Comparison of ENCODE assay signal across 23 mouse cellular contexts in genomic region chr13:43464605-43465004, GRCm38 (mm10). TPM values are rescaled to one million over a fixed set of nuclear protein-coding genes. Genes with fewer than 3 reads are reported as not detected.
DNase-seq lines count a peak whose midpoint lies in the region; ATAC-seq and TF ChIP-seq lines count a peak whose summit lies in the region.
"Had no signal": no experiment of that assay in that cellular context is flagged by ENCODE, and none has a peak within 500 bp of the region (broad histone marks: within the 10 kb centered on the region; RNA-seq: fewer than 3 reads in every experiment).

No protein-coding gene starts in this region.

- H3K4me3 ChIP-seq in heart, adult 2 months, result no peak overlapping the region
- H3K4me3 ChIP-seq in liver, embryonic 16.5 days (ENCODE audit: low read depth, low read length), result no peak overlapping the region
- H3K4me3 ChIP-seq in megakaryocyte, embryonic 14.5 days (replicated peaks), result peak overlapping the region; percentile 59
- H3K4me3 ChIP-seq: embryonic facial prominence, embryonic 10.5 days; embryonic facial prominence, embryonic 12.5 days; forebrain, embryonic 13.5 days had no signal

- no peaks in the 10 kb centered on the region for H3K27me3 ChIP-seq in heart, adult 2 months (ENCODE audit: control insufficient read depth, insufficient read depth, low read length)
- no peaks in the 10 kb centered on the region for H3K27me3 ChIP-seq in liver, embryonic 16.5 days (ENCODE audit: control insufficient read depth, insufficient read depth, low read depth, low read length)
- no peaks in the 10 kb centered on the region for H3K27me3 ChIP-seq in megakaryocyte, embryonic 14.5 days (replicated peaks)
- H3K27me3 ChIP-seq: CH12.LX; embryonic facial prominence, embryonic 12.5 days; forebrain, embryonic 13.5 days; Patski had no signal

- H3K79me2 ChIP-seq in heart, adult 2 months (replicated peaks; ENCODE audit: control insufficient read depth, insufficient read depth, low read length), result peaks cover 10% of the 10 kb centered on the region

- ATAC-seq in liver, embryonic 16.5 days (ENCODE audit: low read depth), result 0 out of 2 replicates have a peak, but pooled peaks have one; percentile 32
- no peak for ATAC-seq in megakaryocyte, adult 5-6 weeks (ENCODE audit: poor library complexity, severe bottlenecking)
- ATAC-seq in neutrophil, adult 5-6 weeks (ENCODE audit: extremely low read depth, insufficient number of reproducible peaks, low FRiP score, poor library complexity, severe bottlenecking), result 0 out of 2 replicates have a peak, but pooled peaks have one; percentile 13
- ATAC-seq: activated CD4-positive, CD25-positive, alpha-beta regulatory T cell, adult 4 months; CD4-positive, CD25-positive, alpha-beta regulatory T cell, adult 4 months; forebrain, embryonic 13.5 days; Patski had no signal

- DNase-seq in heart, adult 11 months, result peak; percentile 48
- no peak for DNase-seq in heart, adult 2 months
- no peak for DNase-seq in liver
- DNase-seq: adrenal gland, adult 8-10 months; adrenal gland, postnatal 14 days; adrenal gland, postnatal 36 days; B cell, adult 2 months; cerebellum, adult 11-12 months; cerebellum, adult 2 months; cerebellum, adult 9-10 months; cerebellum, postnatal 10 days; cerebellum, postnatal 25 days had no signal

- no peak for TF ChIP-seq EP300 in heart, adult 2 months (IDR thresholded peaks at IDR 0.05; ENCODE audit: insufficient read depth, low read depth, low read length)

- no peak for TF ChIP-seq CTCF in heart, adult 2 months (IDR thresholded peaks at IDR 0.05)

- peaks cover 1% of the 10 kb centered on the region for H3K4me1 ChIP-seq in heart, adult 2 months (ENCODE audit: control insufficient read depth, insufficient read depth, low read length)
- peaks cover 8% of the 10 kb centered on the region for H3K4me1 ChIP-seq in liver, embryonic 16.5 days (ENCODE audit: control insufficient read depth, low read depth, low read length)
- peaks cover 50% of the 10 kb centered on the region for H3K4me1 ChIP-seq in megakaryocyte, embryonic 14.5 days
- H3K4me1 ChIP-seq: embryonic facial prominence, embryonic 10.5 days; embryonic facial prominence, embryonic 12.5 days; forebrain, embryonic 13.5 days had no signal

- WGBS in heart, adult 2 months, result 87% methylated on average over 2 of the region's 2 CpGs
- WGBS in liver, embryonic 16.5 days (ENCODE audit: insufficient replicate concordance), result 85% methylated on average over 2 of the region's 2 CpGs

- no peak overlapping the region for H3K4me2 ChIP-seq in liver, embryonic 16.5 days (ENCODE audit: low read depth, low read length)
- H3K4me2 ChIP-seq: embryonic facial prominence, embryonic 12.5 days; forebrain, embryonic 13.5 days had no signal

- H3K9ac ChIP-seq in heart, adult 2 months (ENCODE audit: low read depth, low read length), result no peak overlapping the region
- H3K9ac ChIP-seq in liver, embryonic 16.5 days (ENCODE audit: low read depth, low read length), result no peak overlapping the region
- H3K9ac ChIP-seq: embryonic facial prominence, embryonic 12.5 days; forebrain, embryonic 13.5 days had no signal

- no peaks in the 10 kb centered on the region for H3K9me3 ChIP-seq in liver, embryonic 16.5 days (replicated peaks; ENCODE audit: control insufficient read depth, low read length)
- H3K9me3 ChIP-seq in megakaryocyte, embryonic 14.5 days, result 0 out of 2 replicates have a peak, but pooled peaks cover 2% of the 10 kb centered on the region
- H3K9me3 ChIP-seq: forebrain, embryonic 13.5 days had no signal

- H3K27ac ChIP-seq in heart, adult 2 months, result no peak overlapping the region
- H3K27ac ChIP-seq in liver, embryonic 16.5 days (ENCODE audit: low read length), result no peak overlapping the region
- H3K27ac ChIP-seq: embryonic facial prominence, embryonic 10.5 days; embryonic facial prominence, embryonic 12.5 days; forebrain, embryonic 13.5 days had no signal

- peaks cover 8% of the 10 kb centered on the region for H3K36me3 ChIP-seq in heart, adult 2 months (ENCODE audit: control insufficient read depth, insufficient read depth, low read length)
- H3K36me3 ChIP-seq in liver, embryonic 16.5 days (ENCODE audit: control insufficient read depth, insufficient read depth), result no peaks in the 10 kb centered on the region
- peaks cover 49% of the 10 kb centered on the region for H3K36me3 ChIP-seq in megakaryocyte, embryonic 14.5 days (replicated peaks; ENCODE audit: low read length)

- no peak for TF ChIP-seq POLR2A in heart, adult 2 months (IDR thresholded peaks at IDR 0.05; ENCODE audit: insufficient read depth, low read depth, low read length)

- intact Hi-C loops in heart, adult 2 months (cut with DNase I), result no loop called here

RNA-seq across cellular contexts. Expression of gene Ranbp9, which starts 16.5 kb away (rescaled TPM):
- 10 to 100 TPM; 42.2 to 44.2 TPM for total RNA-seq in heart, adult 2 months (2021)
- 16.1 and 22.3 TPM in 2 replicates for polyA plus RNA-seq in heart, adult 2 months (2012; rRNA removed)
- 2.2 and 2.3 TPM in 2 replicates for polyA plus RNA-seq in liver, embryonic 16.5 days (2015; fragmentation: Nextera tagmentation; extraction: Ambion mirVana)
- polyA plus RNA-seq in megakaryocyte, embryonic 14.5 days (2012; ENCODE audit: insufficient read depth, low replicate concordance), result 15.7 and 40.8 TPM in 2 replicates
- 117 and 133 TPM in 2 replicates for total RNA-seq in megakaryocyte, adult 5-6 weeks (2015)
- 119 and 134 TPM in 2 replicates for total RNA-seq in megakaryocyte, adult 5-6 weeks (2017)
- total RNA-seq in neutrophil, adult 5-6 weeks (2017), result 94.4 and 100 TPM in 2 replicates
